Comparison of ENCODE assay signal across 9 mouse cellular contexts in the genomic region with DNA sequence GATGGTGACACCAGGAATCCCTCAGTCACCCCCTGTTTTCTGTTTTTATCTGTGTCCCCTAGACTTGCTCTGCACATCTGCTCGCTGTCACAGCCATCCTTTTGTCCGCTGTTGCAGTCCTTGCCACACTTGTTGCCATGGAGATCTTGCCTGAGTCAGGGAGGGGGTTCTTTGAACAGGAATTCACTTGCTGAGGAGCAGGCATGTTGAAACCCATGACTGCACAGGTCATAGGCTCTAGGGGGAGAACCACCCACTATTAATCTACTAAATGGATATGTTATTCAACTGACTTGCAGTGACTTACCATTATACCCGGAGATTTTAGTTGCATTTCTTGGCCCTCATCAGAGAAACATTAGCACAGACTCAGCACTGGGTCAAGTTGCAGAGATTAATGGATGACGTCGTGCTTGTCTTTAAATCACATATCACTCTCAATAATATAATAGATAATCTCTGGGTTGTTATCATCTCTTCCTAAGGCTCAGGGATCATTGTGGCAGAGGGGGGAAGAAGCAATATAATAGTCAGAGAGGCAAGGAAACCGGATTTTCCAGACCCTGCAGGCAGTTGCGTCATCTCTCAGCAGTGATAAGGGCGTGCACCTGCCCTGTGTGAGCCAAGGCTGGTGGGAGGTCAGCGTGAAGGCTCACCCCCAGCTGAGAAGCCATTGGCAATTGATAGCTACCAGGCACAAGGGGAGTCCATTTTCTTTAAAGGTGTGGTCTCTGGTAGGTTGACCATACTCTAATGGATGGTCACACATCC.
DNase-seq lines count a peak whose midpoint lies in the region; ATAC-seq and TF ChIP-seq lines count a peak whose summit lies in the region.
"Had no signal": no experiment of that assay in that cellular context is flagged by ENCODE, and none has a peak within 500 bp of the region (broad histone marks: within the 10 kb centered on the region; RNA-seq: fewer than 3 reads in every experiment).

No protein-coding gene starts in this region.

- TF ChIP-seq POLR2A in lung, adult 2 months (IDR thresholded peaks at IDR 0.05; ENCODE audit: borderline replicate concordance, extremely low read depth, low read depth, low read length), result no peak

- H3K4me2 ChIP-seq in lung, embryonic 14.5 days, result no peak overlapping the region
- no peak overlapping the region for H3K4me2 ChIP-seq in forebrain, embryonic 15.5 days (replicated peaks)
- H3K4me2 ChIP-seq in intestine, embryonic 15.5 days (replicated peaks), result no peak overlapping the region; the same call in 1 of the 2 replicates

- H3K27ac ChIP-seq in lung, embryonic 14.5 days (ENCODE audit: low read depth), result no peak overlapping the region
- 0 out of 2 replicates have a peak overlapping the region, but pooled peaks have one; percentile 27 for H3K27ac ChIP-seq in forebrain, embryonic 15.5 days (replicated peaks)
- 0 out of 2 replicates have a peak overlapping the region, but pooled peaks have one; percentile 6 for H3K27ac ChIP-seq in intestine, embryonic 15.5 days

- H3K9me3 ChIP-seq in lung, embryonic 14.5 days (ENCODE audit: low read depth, low read length), result no peaks in the 10 kb centered on the region
- H3K9me3 ChIP-seq in forebrain, embryonic 15.5 days, result no peaks in the 10 kb centered on the region
- no peaks in the 10 kb centered on the region for H3K9me3 ChIP-seq in intestine, embryonic 15.5 days

- no peak overlapping the region for H3K4me3 ChIP-seq in lung, embryonic 14.5 days (ENCODE audit: low read depth, low read length)
- no peak overlapping the region for H3K4me3 ChIP-seq in lung, adult 2 months (replicated peaks; ENCODE audit: extremely low read depth, low read depth, low read length)
- H3K4me3 ChIP-seq in forebrain, embryonic 15.5 days, result no peak overlapping the region
- H3K4me3 ChIP-seq in intestine, embryonic 15.5 days (replicated peaks), result no peak overlapping the region

- peaks cover 5% of the 10 kb centered on the region; the same call in 1 of the 2 replicates for H3K4me1 ChIP-seq in lung, embryonic 14.5 days (ENCODE audit: insufficient read depth)
- H3K4me1 ChIP-seq in lung, adult 2 months (ENCODE audit: control insufficient read depth, insufficient read depth, low read length), result no peaks in the 10 kb centered on the region
- peaks cover 6% of the 10 kb centered on the region for H3K4me1 ChIP-seq in forebrain, embryonic 15.5 days
- no peaks in the 10 kb centered on the region; the same call in none of the 2 replicates for H3K4me1 ChIP-seq in intestine, embryonic 15.5 days (replicated peaks)

- 50% methylated on average over 9 of the region's 9 CpGs for WGBS in lung, embryonic 14.5 days
- 69% methylated on average over 9 of the region's 9 CpGs for WGBS in lung, adult 2 months
- 73% methylated on average over 9 of the region's 9 CpGs for WGBS in forebrain, embryonic 15.5 days
- WGBS in intestine, embryonic 15.5 days, result 61% methylated on average over 9 of the region's 9 CpGs

- ATAC-seq in lung, embryonic 14.5 days (ENCODE audit: insufficient read depth), result peak; percentile 59
- peak; percentile 46; the same call in 1 of the 2 replicates for ATAC-seq in forebrain, embryonic 15.5 days (replicated peaks)
- ATAC-seq in intestine, embryonic 15.5 days, result peak; percentile 93
- no peak for ATAC-seq in monocyte, adult 5-6 weeks (replicated peaks; ENCODE audit: insufficient number of reproducible peaks, low FRiP score, low TSS enrichment, poor library complexity, severe bottlenecking)

- TF ChIP-seq CTCF in lung, embryonic 14.5 days (IDR thresholded peaks at IDR 0.05; ENCODE audit: low read depth), result no peak
- TF ChIP-seq CTCF in lung, adult 2 months (IDR thresholded peaks at IDR 0.05; ENCODE audit: insufficient read depth, low read length), result no peak

- H3K9ac ChIP-seq in lung, embryonic 14.5 days, result no peak overlapping the region
- no peak overlapping the region for H3K9ac ChIP-seq in forebrain, embryonic 15.5 days (replicated peaks)
- H3K9ac ChIP-seq in intestine, embryonic 15.5 days, result no peak overlapping the region

- H3K27me3 ChIP-seq in lung, embryonic 14.5 days (ENCODE audit: insufficient read depth, low read length), result no peaks in the 10 kb centered on the region
- H3K27me3 ChIP-seq in forebrain, embryonic 15.5 days, result no peaks in the 10 kb centered on the region
- H3K27me3 ChIP-seq in intestine, embryonic 15.5 days (replicated peaks), result no peaks in the 10 kb centered on the region

- DNase-seq in lung, embryonic 14.5 days, result peak; percentile 57
- DNase-seq in lung, adult 2 months, result no peak
- peak; percentile 58 for DNase-seq in retina, postnatal 1 day
- DNase-seq in heart, postnatal 25 days (ENCODE audit: low spot score), result no peak
- DNase-seq: heart, adult 11 months; kidney, adult 11 months had no signal

- no peaks in the 10 kb centered on the region for H3K36me3 ChIP-seq in lung, embryonic 14.5 days (ENCODE audit: insufficient read depth)
- H3K36me3 ChIP-seq in forebrain, embryonic 15.5 days, result no peaks in the 10 kb centered on the region
- no peaks in the 10 kb centered on the region for H3K36me3 ChIP-seq in intestine, embryonic 15.5 days

- intact Hi-C loops in heart, postnatal 25 days (cut with DNase I), result no loop called here

Comparison
In these comparisons a context has a peak if more than half of its experiments do, and no peak if none do; other contexts are left out.
1. DNase-seq: peak in lung, embryonic 14.5 days (single experiment) and retina, postnatal 1 day (single experiment); none in lung, adult 2 months (single experiment) and heart, postnatal 25 days (single experiment).